Mouse (Mus musculus): ENCODE measurements at regions not wholly inside any gene's neighbourhood (a gene's known extent, or its start where the extent isn't known, plus 50 kb on each side); places are given as distances from the start of the nearest gene placed in this dataset.

DNA sequence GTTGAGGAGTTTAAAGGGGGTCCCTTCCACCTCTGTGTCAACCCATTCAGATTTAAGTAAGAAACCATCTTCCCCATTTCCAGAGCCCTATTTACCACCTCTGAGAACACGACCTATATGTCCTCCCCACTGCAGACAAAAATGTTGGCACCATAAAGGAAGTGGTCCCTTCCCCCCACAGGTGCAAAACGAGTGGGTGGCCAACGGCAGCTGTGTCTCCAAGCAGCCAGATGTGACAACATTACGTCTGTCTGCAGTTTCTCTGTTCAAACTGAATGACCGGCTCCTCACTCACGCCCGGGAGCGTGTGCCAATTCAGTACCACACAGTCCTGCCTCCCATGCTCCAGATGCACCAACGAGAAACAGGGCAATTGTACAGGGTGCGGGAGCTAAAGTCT is 60.6 kb upstream of the Mafb start:
- TF ChIP-seq CTCF (IDR thresholded peaks at IDR 0.05; ENCODE audit: borderline replicate concordance, control insufficient read depth, extremely low read depth, insufficient read depth, low read length, poor library complexity): no peak
- no peak for TF ChIP-seq POLR2A (IDR thresholded peaks at IDR 0.05; ENCODE audit: control insufficient read depth, extremely low read depth, insufficient read depth, low read length, poor library complexity)

Data from thymus, adult 2 months (tissue).